Mouse (Mus musculus) Patski (cell line): ENCODE data around the gene Cnn2. TPM values are rescaled to one million over a fixed set of nuclear protein-coding genes. Genes with fewer than 3 reads are reported as not detected.

Source experiments
- ATAC-seq: fragments of 100-300 bp; one replicate; pipeline ENCODE4 v1.8.0; 2021
- CTCF ChIA-PET: fragments of 350-600 bp; sonication (Branson Sonifier 250); formaldehyde crosslinking; loops from one replicate; lab custom pipeline; 2022; ENCODE audit warnings: inconsistent platforms; lab: Charles Lee
- POLR2A ChIA-PET: fragments of 350-600 bp; sonication (Branson Sonifier 250); formaldehyde crosslinking; loops from one replicate; lab custom pipeline; 2022; ENCODE audit warnings: antibody characterized with exemption, inconsistent platforms; lab: Charles Lee
- DNase-seq: peaks from one replicate; pipeline ENCODE4 v3.0.0-alpha.2; 2011; ENCODE audit warnings: low read depth, low spot score
- H3K27me3 ChIP-seq: fragments of 371-371 bp; one replicate; pipeline ENCODE4 v1.5.1; 2021
- CTCF ChIP-seq: fragments of 100-300 bp; IDR thresholded peaks from one replicate; pipeline ENCODE4 v1.5.1; 2021
- in situ Hi-C: fragments of 300-500 bp; cut with MboI; formaldehyde crosslinking; loops from 3 replicates; pipeline ENCODE4 v1.11.1; 2018; ENCODE audit warnings: low pct_unique_long_range_greater_than_20kb, mixed read lengths
- polyA plus RNA-seq: library from polyadenylated mRNA; unstranded; gene quantifications from one replicate; pipeline ENCODE4 v1.2.3, GENCODE M21; 2021

Gene Cnn2
- polyA plus RNA-seq, 1 experiment from 2014 or later = 393 TPM

- DNase-seq (no peak), ATAC-seq (peak; percentile 15)
- no peak for TF ChIP-seq CTCF
- in situ Hi-C loops = no loop called here
- ChIA-PET POLR2A (interaction anchor here (0.8 to 1.5 kb wide), 2 partner anchors 10 to 87 kb away, joined by 3 to 4 read pairs; no protein-coding TSS in a partner anchor), CTCF (interaction anchor here (0.6 to 1.7 kb wide), 3 partner anchors 16 to 126 kb away, joined by 3 to 8 read pairs (median 3); partner anchors contain the start of gene Cbarp)
- no peaks in the 10 kb centered on the region for H3K27me3 ChIP-seq
These were observed 26.3 kb downstream of the Cnn2 start for GRCm38 (mm10) chr10:80014484-80015290.

DNA sequence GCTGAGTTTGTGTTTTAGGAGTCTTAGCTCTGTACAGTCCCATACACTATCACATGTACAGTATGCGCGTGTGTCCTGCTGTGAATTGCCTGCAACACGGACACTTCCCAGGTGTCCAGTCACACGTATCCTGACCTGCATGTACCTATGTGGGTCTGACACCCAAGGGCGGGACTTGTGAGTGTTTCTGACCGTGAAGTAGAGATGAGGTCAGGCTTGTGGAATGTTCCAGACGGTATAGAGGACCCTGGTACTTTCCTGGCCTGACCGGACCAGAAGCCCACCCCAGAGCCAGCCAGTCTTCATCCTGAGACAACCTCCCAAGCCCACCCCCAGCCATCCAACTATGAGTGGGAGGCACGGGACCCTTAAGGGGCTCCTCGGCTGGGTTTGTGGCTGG is 27.2 kb downstream of the Cnn2 start:
- CTCF ChIA-PET = interaction anchor here (0.6 to 1.7 kb wide), 3 partner anchors 15 to 125 kb away, joined by 3 to 8 read pairs (median 3); partner anchors contain the start of gene Cbarp
- ATAC-seq (no peak), DNase-seq (no peak)
- POLR2A ChIA-PET = interaction anchor here (1.5 kb wide), 1 partner anchor 10 kb away, joined by 4 read pairs; no protein-coding TSS in a partner anchor
- in situ Hi-C loops = no loop called here
- no peak for TF ChIP-seq CTCF
- H3K27me3 ChIP-seq = no peaks in the 10 kb centered on the region

- ChIA-PET POLR2A (no interaction called here), CTCF (interaction anchor here (1.7 kb wide), 1 partner anchor 14 kb away, joined by 8 read pairs; no protein-coding TSS in a partner anchor)
- in situ Hi-C loops = no loop called here
- no peak for TF ChIP-seq CTCF
- H3K27me3 ChIP-seq = no peaks in the 10 kb centered on the region
- no peak for DNase-seq
- no peak for ATAC-seq
These were observed 28.1 kb downstream of the Cnn2 start, which contains the start of gene Arhgap45 for GRCm38 (mm10) chr10:80016511-80016910. TSS of gene Arhgap45 (plus strand) at chr10:80016653.

DNA sequence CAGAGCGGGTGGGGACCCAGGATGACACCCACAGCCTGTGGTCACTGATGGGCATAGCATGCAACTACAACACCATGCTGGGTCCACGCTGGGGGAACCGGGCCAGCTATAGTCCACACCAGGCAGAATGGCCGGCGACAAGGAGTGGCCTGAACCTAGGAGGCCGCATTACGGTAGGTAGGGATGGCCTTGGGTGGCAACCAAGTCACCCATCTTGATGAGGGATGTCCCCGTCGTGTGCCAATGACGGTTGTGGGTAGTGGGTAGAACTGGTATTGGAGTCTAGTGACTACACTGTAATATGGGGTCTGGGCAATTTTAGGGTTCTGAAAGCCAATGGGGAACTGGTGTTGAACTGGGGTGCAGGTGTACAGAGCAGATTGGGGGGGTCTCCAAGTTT is 28.5 kb downstream of the Cnn2 start:
- H3K27me3 ChIP-seq = no peaks in the 10 kb centered on the region
- no peak for TF ChIP-seq CTCF
- POLR2A ChIA-PET = interaction anchor here (1.3 kb wide), 1 partner anchor 15 kb away, joined by 3 read pairs; no protein-coding TSS in a partner anchor
- ATAC-seq (no peak), DNase-seq (no peak)
- CTCF ChIA-PET = no interaction called here
- in situ Hi-C loops = no loop called here

DNA sequence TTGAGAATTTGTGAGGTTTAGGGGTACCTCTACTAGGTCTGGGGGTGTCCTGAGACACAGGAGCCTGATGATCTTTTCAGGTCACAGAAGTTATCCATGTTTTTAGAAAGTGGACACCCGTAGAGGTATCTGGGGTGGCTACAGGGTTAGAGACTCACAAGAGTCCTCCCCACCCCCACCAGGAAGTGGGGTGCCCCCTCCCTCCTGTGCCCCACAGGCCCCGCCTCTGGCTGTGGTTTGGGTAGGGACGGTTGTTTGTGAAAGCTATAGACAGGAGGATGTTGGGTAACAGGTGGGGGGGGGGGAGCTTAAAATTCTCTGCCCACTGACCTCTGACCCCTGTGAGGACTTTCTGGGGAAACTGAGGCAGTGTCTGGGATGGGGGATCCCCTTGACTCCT is 29.0 kb downstream of the Cnn2 start:
- TF ChIP-seq CTCF = no peak
- ATAC-seq = no peak
- in situ Hi-C loops = no loop called here
- no peak for DNase-seq
- no peaks in the 10 kb centered on the region for H3K27me3 ChIP-seq
- ChIA-PET CTCF (no interaction called here), POLR2A (interaction anchor here (0.8 to 1.3 kb wide), 2 partner anchors 15 to 41 kb away, joined by 3 read pairs; no protein-coding TSS in a partner anchor)

- CTCF ChIA-PET = no interaction called here
- ATAC-seq (no peak), DNase-seq (no peak)
- no peaks in the 10 kb centered on the region for H3K27me3 ChIP-seq
- POLR2A ChIA-PET = interaction anchor here (0.8 to 1.3 kb wide), 2 partner anchors 15 to 41 kb away, joined by 3 read pairs; no protein-coding TSS in a partner anchor
- TF ChIP-seq CTCF = no peak
- in situ Hi-C loops = no loop called here
These were observed 29.4 kb downstream of the Cnn2 start for GRCm38 (mm10) chr10:80017771-80018170.

GRCm38 (mm10) chr10:80018739-80019297 is 30.4 kb downstream of the Cnn2 start:
- ATAC-seq (no peak), DNase-seq (no peak)

DNA sequence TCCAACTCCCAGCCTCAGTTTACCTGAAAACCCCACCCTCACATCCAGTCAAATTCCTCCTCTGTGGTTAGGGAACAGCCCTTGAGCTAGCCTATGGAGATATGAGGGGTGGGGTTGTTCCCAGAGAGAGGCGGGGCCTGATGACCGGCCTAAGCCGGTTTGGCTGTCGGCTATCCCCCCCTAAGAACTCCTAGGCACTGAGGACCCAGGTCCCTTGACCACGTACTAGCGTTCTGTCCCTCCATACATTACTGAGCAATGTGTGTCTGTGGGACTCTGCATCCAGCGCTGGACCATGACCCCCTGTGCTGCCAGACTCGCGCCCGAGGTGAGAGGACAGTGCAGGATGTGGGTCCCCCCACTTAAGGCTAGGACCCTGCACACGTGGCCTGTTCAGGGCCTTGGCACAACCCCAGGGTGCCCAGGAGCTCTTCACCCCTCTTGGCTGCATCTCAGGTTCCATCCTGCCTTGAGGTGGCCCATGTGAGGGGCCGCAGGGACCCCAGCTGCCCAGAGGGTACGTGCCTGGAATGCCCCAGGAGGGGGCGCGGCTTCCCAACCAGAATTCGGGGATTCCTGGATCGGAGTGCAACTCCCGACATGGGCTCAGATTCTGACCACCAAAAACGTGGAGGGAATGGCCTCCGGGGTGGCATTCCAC is 31.2 kb downstream of the Cnn2 start:
- no peaks in the 10 kb centered on the region for H3K27me3 ChIP-seq
- POLR2A ChIA-PET = no interaction called here
- in situ Hi-C loops = no loop called here
- CTCF ChIA-PET = no interaction called here
- DNase-seq (no peak), ATAC-seq (no peak)
- no peak for TF ChIP-seq CTCF

More at GRCm38 (mm10) chr10:80018739-80019297, 30.4 kb downstream of the Cnn2 start:
- CTCF ChIA-PET = no interaction called here
- no peak for TF ChIP-seq CTCF
- H3K27me3 ChIP-seq = no peaks in the 10 kb centered on the region
- in situ Hi-C loops = no loop called here
- POLR2A ChIA-PET = no interaction called here

GRCm38 (mm10) chr10:80020191-80020590 is 31.8 kb downstream of the Cnn2 start:
- no peak for ATAC-seq
- ChIA-PET POLR2A (no interaction called here), CTCF (no interaction called here)
- DNase-seq = no peak
- no peaks in the 10 kb centered on the region for H3K27me3 ChIP-seq
- in situ Hi-C loops = no loop called here
- TF ChIP-seq CTCF = no peak

DNA sequence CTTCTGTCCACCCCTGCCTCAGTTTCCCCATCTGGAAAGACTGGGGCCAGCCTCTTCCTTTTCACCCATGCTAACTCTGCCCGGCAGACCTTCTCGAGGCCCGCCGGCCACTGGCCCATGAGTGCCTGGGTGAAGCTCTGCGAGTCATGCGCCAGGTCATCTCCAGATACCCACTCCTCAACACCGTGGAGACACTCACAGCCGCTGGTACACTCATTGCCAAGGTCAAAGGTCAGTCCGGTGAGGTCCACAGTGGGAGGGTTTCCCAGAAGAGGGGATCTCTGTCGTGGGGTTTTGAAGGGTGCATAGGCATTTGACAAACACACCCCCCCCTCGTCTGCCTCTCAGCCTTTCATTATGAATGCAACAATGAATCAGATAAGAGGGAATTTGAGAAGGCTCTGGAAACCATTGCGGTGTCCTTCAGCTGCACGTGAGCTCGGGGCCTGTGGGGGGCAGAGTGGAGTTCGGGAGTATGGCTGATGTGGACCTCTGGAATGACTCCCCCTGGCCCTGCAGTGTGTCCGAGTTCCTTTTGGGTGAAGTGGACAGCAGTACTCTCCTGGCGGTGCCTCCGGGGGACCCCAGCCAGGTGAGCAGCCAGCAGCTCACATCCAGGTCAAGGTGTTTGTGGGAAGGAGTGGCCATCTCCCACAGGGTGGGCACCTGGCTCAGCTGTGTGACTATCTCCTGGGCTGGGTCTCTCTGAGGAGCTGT is 32.4 kb downstream of the Cnn2 start:
- H3K27me3 ChIP-seq = no peaks in the 10 kb centered on the region
- DNase-seq (no peak), ATAC-seq (no peak)
- POLR2A ChIA-PET = no interaction called here
- CTCF ChIA-PET = no interaction called here
- no peak for TF ChIP-seq CTCF
- in situ Hi-C loops = no loop called here
